Comparison of ENCODE assay signal across 26 mouse cellular contexts in the genomic region with DNA sequence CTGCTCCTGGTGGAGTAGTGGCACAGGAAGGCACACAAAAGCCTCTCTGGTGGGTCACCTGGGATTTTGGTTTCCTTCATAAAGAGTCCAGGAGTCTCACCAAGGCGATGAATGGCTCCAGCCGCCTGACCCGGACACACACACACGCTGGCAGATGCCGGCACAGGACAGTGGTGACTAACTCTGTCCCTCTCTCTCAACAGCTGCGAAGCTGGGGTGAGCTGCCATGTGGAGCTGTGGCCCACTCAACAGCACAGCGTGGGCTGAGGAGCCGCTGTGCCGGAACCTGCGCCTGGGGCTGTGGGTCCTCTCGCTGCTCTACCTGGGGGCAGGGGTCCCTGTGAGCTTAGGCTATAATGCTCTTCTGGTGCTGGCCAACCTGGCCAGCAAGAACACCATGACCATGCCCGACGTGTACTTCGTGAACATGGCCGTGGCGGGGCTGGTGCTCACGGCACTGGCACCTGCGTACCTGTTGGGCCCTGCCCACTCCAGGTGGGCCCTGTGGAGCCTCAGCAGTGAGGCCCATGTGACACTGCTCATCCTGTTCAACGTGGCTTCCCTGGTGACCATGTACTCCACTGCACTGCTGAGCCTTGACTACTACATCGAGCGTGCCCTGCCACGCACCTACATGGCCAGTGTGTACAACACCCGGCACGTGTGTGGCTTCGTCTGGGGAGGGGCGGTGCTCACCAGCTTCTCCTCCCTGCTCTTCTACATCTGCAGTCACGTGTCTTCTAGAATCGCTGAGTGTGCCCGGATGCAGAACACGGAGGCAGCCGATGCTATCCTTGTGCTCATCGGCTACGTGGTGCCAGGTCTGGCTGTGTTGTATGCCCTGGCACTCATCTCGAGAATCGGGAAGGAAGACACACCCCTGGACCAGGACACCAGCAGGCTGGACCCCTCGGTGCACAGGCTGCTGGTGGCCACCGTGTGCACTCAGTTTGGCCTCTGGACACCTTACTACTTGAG. TPM values are rescaled to one million over a fixed set of nuclear protein-coding genes. Genes with fewer than 3 reads are reported as not detected.
DNase-seq lines count a peak whose midpoint lies in the region; ATAC-seq and TF ChIP-seq lines count a peak whose summit lies in the region.
"Had no signal": no experiment of that assay in that cellular context is flagged by ENCODE, and none has a peak within 500 bp of the region (broad histone marks: within the 10 kb centered on the region; RNA-seq: fewer than 3 reads in every experiment).

No protein-coding gene starts in this region.

- no peak for ATAC-seq in liver, embryonic 11.5 days (replicated peaks; ENCODE audit: low FRiP score)
- ATAC-seq in hindbrain, postnatal 0 days: no peak
- no peak for ATAC-seq in liver, postnatal 0 days
- ATAC-seq: forebrain, embryonic 13.5 days; Patski had no signal

- WGBS in heart, adult 2 months: 83% methylated on average over 37 of the region's 37 CpGs
- 93% methylated on average over 37 of the region's 37 CpGs for WGBS in liver, embryonic 11.5 days
- 93% methylated on average over 37 of the region's 37 CpGs for WGBS in hindbrain, postnatal 0 days
- WGBS in liver, postnatal 0 days (ENCODE audit: insufficient replicate concordance): 94% methylated on average over 37 of the region's 37 CpGs

- H3K27ac ChIP-seq in heart, adult 2 months: peak overlapping the region; percentile 77
- H3K27ac ChIP-seq in liver, embryonic 11.5 days (ENCODE audit: low read depth, low read length): peak overlapping the region; percentile 68
- H3K27ac ChIP-seq in hindbrain, postnatal 0 days: peak overlapping the region; percentile 54
- H3K27ac ChIP-seq in liver, postnatal 0 days (ENCODE audit: low read depth): 0 out of 2 replicates have a peak overlapping the region, but pooled peaks have one; percentile 99
- H3K27ac ChIP-seq: embryonic facial prominence, embryonic 15.5 days; forebrain, embryonic 13.5 days; limb, embryonic 13.5 days had no signal

- no peaks in the 10 kb centered on the region for H3K9me3 ChIP-seq in liver, embryonic 11.5 days (ENCODE audit: control insufficient read depth, low read length)
- H3K9me3 ChIP-seq in hindbrain, postnatal 0 days (ENCODE audit: low read length): no peaks in the 10 kb centered on the region
- no peaks in the 10 kb centered on the region for H3K9me3 ChIP-seq in liver, postnatal 0 days (ENCODE audit: low read length)
- H3K9me3 ChIP-seq: embryonic facial prominence, embryonic 15.5 days; forebrain, embryonic 13.5 days; limb, embryonic 13.5 days; neural tube, embryonic 13.5 days had no signal

- TF ChIP-seq CTCF in heart, adult 2 months (IDR thresholded peaks at IDR 0.05): no peak
- no peak for TF ChIP-seq CTCF in hindbrain, postnatal 0 days (IDR thresholded peaks at IDR 0.05; ENCODE audit: low read depth)
- no peak for TF ChIP-seq CTCF in liver, postnatal 0 days (IDR thresholded peaks at IDR 0.05; ENCODE audit: low read depth)

- H3K9ac ChIP-seq in heart, adult 2 months (ENCODE audit: low read depth, low read length): peak overlapping the region; percentile 51
- H3K9ac ChIP-seq in liver, embryonic 11.5 days (ENCODE audit: low read depth, low read length): peak overlapping the region; percentile 73
- no peak overlapping the region for H3K9ac ChIP-seq in hindbrain, postnatal 0 days (replicated peaks; ENCODE audit: low read length)
- H3K9ac ChIP-seq in liver, postnatal 0 days (replicated peaks): no peak overlapping the region
- H3K9ac ChIP-seq: embryonic facial prominence, embryonic 15.5 days; forebrain, embryonic 13.5 days; neural tube, embryonic 13.5 days had no signal

- H3K27me3 ChIP-seq in heart, adult 2 months (ENCODE audit: control insufficient read depth, insufficient read depth, low read length): no peaks in the 10 kb centered on the region
- H3K27me3 ChIP-seq in liver, embryonic 11.5 days (replicated peaks; ENCODE audit: control insufficient read depth, insufficient read depth, low read length): no peaks in the 10 kb centered on the region
- no peaks in the 10 kb centered on the region for H3K27me3 ChIP-seq in hindbrain, postnatal 0 days (ENCODE audit: insufficient read depth, low read length)
- H3K27me3 ChIP-seq in liver, postnatal 0 days (ENCODE audit: insufficient read depth, low read length): no peaks in the 10 kb centered on the region
- H3K27me3 ChIP-seq: embryonic facial prominence, embryonic 15.5 days; forebrain, embryonic 13.5 days; limb, embryonic 13.5 days; neural tube, embryonic 13.5 days; Patski had no signal

- TF ChIP-seq EP300 in heart, adult 2 months (IDR thresholded peaks at IDR 0.05; ENCODE audit: insufficient read depth, low read depth, low read length): no peak
- TF ChIP-seq EP300 in liver, postnatal 0 days (IDR thresholded peaks at IDR 0.05; ENCODE audit: low read depth): no peak

- peaks cover 45% of the 10 kb centered on the region for H3K4me1 ChIP-seq in heart, adult 2 months (ENCODE audit: control insufficient read depth, insufficient read depth, low read length)
- peaks cover 58% of the 10 kb centered on the region for H3K4me1 ChIP-seq in liver, embryonic 11.5 days (replicated peaks; ENCODE audit: control insufficient read depth, insufficient read depth, low read length)
- H3K4me1 ChIP-seq in hindbrain, postnatal 0 days (ENCODE audit: insufficient read depth, low read length): peaks cover 23% of the 10 kb centered on the region
- H3K4me1 ChIP-seq in liver, postnatal 0 days (ENCODE audit: insufficient read depth): peaks cover 48% of the 10 kb centered on the region

- no peak overlapping the region for H3K4me3 ChIP-seq in heart, adult 2 months
- no peak overlapping the region for H3K4me3 ChIP-seq in liver, embryonic 11.5 days (ENCODE audit: low read depth, low read length)
- H3K4me3 ChIP-seq in hindbrain, postnatal 0 days (ENCODE audit: low read length): no peak overlapping the region
- H3K4me3 ChIP-seq in liver, postnatal 0 days (ENCODE audit: low read depth, low read length): no peak overlapping the region
- H3K4me3 ChIP-seq: embryonic facial prominence, embryonic 15.5 days; forebrain, embryonic 13.5 days; limb, embryonic 13.5 days; neural tube, embryonic 13.5 days had no signal

- no peak for TF ChIP-seq POLR2A in heart, adult 2 months (IDR thresholded peaks at IDR 0.05; ENCODE audit: insufficient read depth, low read depth, low read length)

- DNase-seq in heart, adult 2 months: no peak
- DNase-seq in heart, adult 9 months (ENCODE audit: low spot score in 2 of 2): no peak
- no peak for DNase-seq in liver, embryonic 11.5 days (ENCODE audit: low spot score)
- no peak for DNase-seq in liver
- DNase-seq in hindbrain, postnatal 0 days (ENCODE audit: low spot score): no peak
- DNase-seq in liver, postnatal 0 days: no peak
- no peak for DNase-seq in retina, postnatal 1 day
- DNase-seq in lung, postnatal 25 days (ENCODE audit: low spot score): no peak
- DNase-seq: adrenal gland, postnatal 25 days; B cell, adult 2 months; cerebellum, adult 9-11 months; embryo, embryonic 11 days; heart, postnatal 10 days; kidney, adult 8-10 months; right cerebral cortex, postnatal 4 days; thymus, postnatal 36 days had no signal

- H3K79me2 ChIP-seq in heart, adult 2 months (replicated peaks; ENCODE audit: control insufficient read depth, insufficient read depth, low read length): peaks cover 5% of the 10 kb centered on the region

- intact Hi-C loops in heart, adult 2 months (cut with DNase I): loop anchor here (1.0 kb wide), 1 partner anchor 25 kb away; no protein-coding TSS in a partner anchor

- no peak overlapping the region; the same call in 1 of the 2 replicates for H3K4me2 ChIP-seq in liver, embryonic 11.5 days
- no peak overlapping the region for H3K4me2 ChIP-seq in hindbrain, postnatal 0 days (ENCODE audit: low read depth, low read length)
- H3K4me2 ChIP-seq in liver, postnatal 0 days (ENCODE audit: low read depth, low read length): peak overlapping the region; percentile 79; the same call in 1 of the 2 replicates
- H3K4me2 ChIP-seq: embryonic facial prominence, embryonic 15.5 days; forebrain, embryonic 13.5 days; limb, embryonic 13.5 days; neural tube, embryonic 13.5 days had no signal

- H3K36me3 ChIP-seq in heart, adult 2 months (ENCODE audit: control insufficient read depth, insufficient read depth, low read length): peaks cover 5% of the 10 kb centered on the region; the same call in 1 of the 2 replicates
- peaks cover 16% of the 10 kb centered on the region for H3K36me3 ChIP-seq in liver, embryonic 11.5 days (ENCODE audit: control insufficient read depth, insufficient read depth, low read length)
- no peaks in the 10 kb centered on the region for H3K36me3 ChIP-seq in hindbrain, postnatal 0 days (ENCODE audit: insufficient read depth, low read length)
- peaks cover 48% of the 10 kb centered on the region for H3K36me3 ChIP-seq in liver, postnatal 0 days (replicated peaks; ENCODE audit: insufficient read depth, low read length)
- H3K36me3 ChIP-seq: embryonic facial prominence, embryonic 15.5 days; neural tube, embryonic 13.5 days had no signal

RNA-seq across cellular contexts. Expression of a gene that starts 12.6 kb away (rescaled TPM):
- total RNA-seq in heart, adult 2 months (2021): 1 to 10 TPM in 1 of 2 experiments, under 1 TPM in 1; 0.68 to 1.1 TPM
- polyA plus RNA-seq in heart, adult 2 months (2012; rRNA removed): 0.98 and 1.1 TPM in 2 replicates
- 1.5 and 1.6 TPM in 2 replicates for polyA plus RNA-seq in liver, embryonic 11.5 days (2014; fragmentation: Nextera tagmentation; extraction: Ambion mirVana)
- total RNA-seq in hindbrain, postnatal 0 days (2014; rRNA removed): 1.1 TPM in 1 of 2 replicates, not detected in the other
- polyA plus RNA-seq in hindbrain, postnatal 0 days (2015; fragmentation: Nextera tagmentation; extraction: Ambion mirVana): 0.34 TPM in 1 of 2 replicates, not detected in the other
- 1.9 and 2.0 TPM in 2 replicates for polyA plus RNA-seq in liver, postnatal 0 days (2015; fragmentation: Nextera tagmentation; extraction: Ambion mirVana)
- total RNA-seq: megakaryocyte-erythroid progenitor cell, adult 5-6 weeks; midbrain, postnatal 0 days had no signal
- polyA plus RNA-seq: midbrain, postnatal 0 days had no signal

RNA-seq across cellular contexts. Expression of a gene that starts 15.0 kb away (rescaled TPM):
- total RNA-seq in heart, adult 2 months (2021): 10 to 100 TPM; 42.9 to 56.6 TPM
- 62.4 and 77.0 TPM in 2 replicates for polyA plus RNA-seq in heart, adult 2 months (2012; rRNA removed)
- polyA plus RNA-seq in liver, embryonic 11.5 days (2014; fragmentation: Nextera tagmentation; extraction: Ambion mirVana): 13.4 and 15.1 TPM in 2 replicates
- 8.1 and 10.1 TPM in 2 replicates for total RNA-seq in hindbrain, postnatal 0 days (2014; rRNA removed)
- polyA plus RNA-seq in hindbrain, postnatal 0 days (2015; fragmentation: Nextera tagmentation; extraction: Ambion mirVana): 3.7 and 4.4 TPM in 2 replicates
- polyA plus RNA-seq in liver, postnatal 0 days (2015; fragmentation: Nextera tagmentation; extraction: Ambion mirVana): 14.5 and 14.7 TPM in 2 replicates

RNA-seq across cellular contexts. Expression of a gene that starts 30.4 kb away (rescaled TPM):
- 1 to 10 TPM; 1.4 to 1.5 TPM for total RNA-seq in heart, adult 2 months (2021)
- polyA plus RNA-seq in heart, adult 2 months (2012; rRNA removed): 2.0 and 4.9 TPM in 2 replicates
- 0.38 and 0.58 TPM in 2 replicates for polyA plus RNA-seq in liver, embryonic 11.5 days (2014; fragmentation: Nextera tagmentation; extraction: Ambion mirVana)
- 5.8 and 9.6 TPM in 2 replicates for total RNA-seq in hindbrain, postnatal 0 days (2014; rRNA removed)
- 5.6 and 6.2 TPM in 2 replicates for polyA plus RNA-seq in hindbrain, postnatal 0 days (2015; fragmentation: Nextera tagmentation; extraction: Ambion mirVana)
- 0.09 and 0.11 TPM in 2 replicates for polyA plus RNA-seq in liver, postnatal 0 days (2015; fragmentation: Nextera tagmentation; extraction: Ambion mirVana)
- total RNA-seq: granulocyte monocyte progenitor cell, adult 5-6 weeks; megakaryocyte-erythroid progenitor cell, adult 5-6 weeks had no signal

RNA-seq across cellular contexts. Expression of a gene that starts 40.1 kb away (rescaled TPM):
- not detected for total RNA-seq in heart, adult 2 months (2021)
- polyA plus RNA-seq in heart, adult 2 months (2012; rRNA removed): not detected in 2 replicates
- not detected in 2 replicates for polyA plus RNA-seq in liver, embryonic 11.5 days (2014; fragmentation: Nextera tagmentation; extraction: Ambion mirVana)
- total RNA-seq in hindbrain, postnatal 0 days (2014; rRNA removed): not detected in 2 replicates
- not detected in 2 replicates for polyA plus RNA-seq in hindbrain, postnatal 0 days (2015; fragmentation: Nextera tagmentation; extraction: Ambion mirVana)
- polyA plus RNA-seq in liver, postnatal 0 days (2015; fragmentation: Nextera tagmentation; extraction: Ambion mirVana): not detected in 2 replicates
- total RNA-seq: adrenal gland, postnatal 25 days; granulocyte monocyte progenitor cell, adult 5-6 weeks; heart, postnatal 10 days; left cerebral cortex, adult 18-20 months; megakaryocyte-erythroid progenitor cell, adult 5-6 weeks; midbrain, postnatal 0 days had no signal
- polyA plus RNA-seq: forebrain, embryonic 13.5 days; midbrain, postnatal 0 days; neural tube, embryonic 13.5 days; Patski; testis, adult 2 months had no signal

RNA-seq across cellular contexts. Expression of a gene that starts 41.3 kb away (rescaled TPM):
- total RNA-seq in heart, adult 2 months (2021): 10 to 100 TPM; 82.8 to 94.8 TPM
- polyA plus RNA-seq in heart, adult 2 months (2012; rRNA removed): 110 and 112 TPM in 2 replicates
- polyA plus RNA-seq in liver, embryonic 11.5 days (2014; fragmentation: Nextera tagmentation; extraction: Ambion mirVana): 98.1 and 103 TPM in 2 replicates
- total RNA-seq in hindbrain, postnatal 0 days (2014; rRNA removed): 93.7 and 106 TPM in 2 replicates
- polyA plus RNA-seq in hindbrain, postnatal 0 days (2015; fragmentation: Nextera tagmentation; extraction: Ambion mirVana): 86.3 and 91.0 TPM in 2 replicates
- polyA plus RNA-seq in liver, postnatal 0 days (2015; fragmentation: Nextera tagmentation; extraction: Ambion mirVana): 34.4 and 37.1 TPM in 2 replicates

Comparison
In these comparisons a context has a peak if more than half of its experiments do, and no peak if none do; other contexts are left out.
1. H3K9ac ChIP-seq: peak in heart, adult 2 months (single experiment) and liver, embryonic 11.5 days (single experiment); none in hindbrain, postnatal 0 days (single experiment) and liver, postnatal 0 days (single experiment).
2. Peak in every context shown above with its lines, with median percentiles within 50 percentile points of each other: H3K27ac ChIP-seq.